Mouse (Mus musculus) stomach, embryonic 15.5 days (tissue): ENCODE measurements around the gene Mdga2. TPM values are rescaled to one million over a fixed set of nuclear protein-coding genes. Genes with fewer than 3 reads are reported as not detected.

Experiments used
- ATAC-seq: fragments of 200-750 bp; cut with Nextera tagmentation; 2 replicates; pipeline ENCODE4 v1.8.0; 2017; ENCODE audit warnings: low read depth, moderate number of reproducible peaks, moderate TSS enrichment; ENCODE audit not compliant: insufficient read depth, low FRiP score
- H3K27ac ChIP-seq: fragments of 300-500 bp; sonication (generic); 2 replicates; pipeline ENCODE4 v1.5.1; 2015; ENCODE audit warnings: mild to moderate bottlenecking, inconsistent platforms
- H3K27me3 ChIP-seq: fragments of 300-500 bp; sonication (generic); replicated peaks from 2 replicates; pipeline ENCODE4 v1.6.1; 2015; ENCODE audit warnings: inconsistent platforms
- H3K36me3 ChIP-seq: fragments of 300-500 bp; sonication (generic); 2 replicates; pipeline ENCODE4 v1.6.1; 2015; ENCODE audit warnings: inconsistent platforms
- H3K4me1 ChIP-seq: fragments of 300-500 bp; sonication (generic); 2 replicates; pipeline ENCODE4 v1.6.1; 2015; ENCODE audit warnings: inconsistent platforms
- H3K4me2 ChIP-seq: fragments of 300-500 bp; sonication (generic); 2 replicates; pipeline ENCODE4 v1.6.1; 2015; ENCODE audit warnings: mild to moderate bottlenecking, inconsistent platforms
- H3K4me3 ChIP-seq: fragments of 300-500 bp; sonication (generic); replicated peaks from 2 replicates; pipeline ENCODE4 v1.5.1; 2015; ENCODE audit warnings: inconsistent platforms
- H3K9ac ChIP-seq: fragments of 300-500 bp; sonication (generic); 2 replicates; pipeline ENCODE4 v1.6.1; 2015; ENCODE audit warnings: inconsistent platforms
- H3K9me3 ChIP-seq: fragments of 300-500 bp; sonication (generic); 2 replicates; pipeline ENCODE4 v1.6.1; 2016; ENCODE audit warnings: inconsistent platforms
- WGBS: fragments of 180-500 bp; shearing (Covaris S2); methylation state at CpG from one replicate; pipeline ENCODE4 v1.1.7; 2015; 5-methylcytosine and 5-hydroxymethylcytosine counted together
- polyA plus RNA-seq: library from polyadenylated mRNA; unstranded; fragments of >200 nt; fragmentation: Nextera tagmentation; extraction: Ambion mirVana; gene quantifications from 2 replicates; pipeline ENCODE4 v1.2.1, GENCODE M21; 2015

Gene Mdga2
- polyA plus RNA-seq, 1 experiment from 2014 or later = 1.2 TPM

- no peak overlapping the region for H3K4me2 ChIP-seq
- H3K9me3 ChIP-seq = no peaks in the 10 kb centered on the region
- H3K36me3 ChIP-seq = no peaks in the 10 kb centered on the region
- no peaks in the 10 kb centered on the region for H3K4me1 ChIP-seq
- no peak for ATAC-seq
- H3K27ac ChIP-seq = no peak overlapping the region
- H3K4me3 ChIP-seq = no peak overlapping the region
- no peaks in the 10 kb centered on the region for H3K27me3 ChIP-seq
- WGBS = 75% methylated on average over 3 of the region's 3 CpGs
- no peak overlapping the region for H3K9ac ChIP-seq
Observed at GRCm38 (mm10) chr12:66866199-66866598, 356.1 kb downstream of the Mdga2 start.

DNA sequence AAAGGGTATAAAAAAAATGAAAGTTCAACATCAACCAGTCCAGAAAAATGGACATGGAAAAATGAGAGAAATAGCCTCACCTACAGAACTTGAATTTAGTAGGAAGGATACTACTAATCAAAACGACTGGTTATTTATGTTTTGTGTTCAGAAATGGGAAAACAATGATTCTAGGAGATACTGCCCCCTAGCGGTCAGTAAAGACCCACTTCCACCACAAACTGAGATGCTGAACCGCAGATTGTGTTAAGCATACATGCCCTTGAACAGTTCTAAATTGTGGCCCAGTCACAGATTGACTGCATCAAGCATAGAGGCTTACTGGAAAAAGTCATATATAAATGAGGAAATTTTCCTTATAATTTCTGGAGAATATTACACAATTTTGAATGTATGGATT, 369.2 kb downstream of the Mdga2 start:
- Histone ChIP-seq H3K36me3 (no peaks in the 10 kb centered on the region), H3K4me3 (no peak overlapping the region), H3K9me3 (no peaks in the 10 kb centered on the region), H3K4me1 (no peaks in the 10 kb centered on the region), H3K9ac (no peak overlapping the region), H3K27me3 (no peaks in the 10 kb centered on the region), H3K4me2 (no peak overlapping the region), H3K27ac (no peak overlapping the region)
- 24% methylated on average over 3 of the region's 3 CpGs for WGBS
- ATAC-seq = no peak

DNA sequence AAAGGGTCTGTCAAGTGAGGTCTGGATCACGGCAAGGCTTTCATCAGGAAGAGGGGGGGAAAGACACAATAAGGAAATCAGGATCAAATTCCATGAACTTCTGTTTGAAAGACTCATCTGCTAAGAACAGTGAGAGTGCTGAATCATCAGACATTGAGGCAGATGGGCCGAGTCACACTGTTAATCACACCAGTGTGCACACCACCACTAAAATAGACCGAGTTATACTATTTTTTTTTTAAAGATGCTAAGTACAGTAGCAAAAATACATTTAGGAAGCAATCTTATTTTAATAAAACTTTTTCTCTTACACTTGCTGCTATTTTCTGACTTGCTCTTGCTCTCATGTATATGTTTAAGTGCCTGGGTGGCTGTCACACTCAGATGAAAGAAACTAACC, 382.0 kb downstream of the Mdga2 start:
- Histone ChIP-seq H3K9ac (no peak overlapping the region), H3K27me3 (no peaks in the 10 kb centered on the region), H3K36me3 (no peaks in the 10 kb centered on the region), H3K27ac (no peak overlapping the region), H3K4me1 (no peaks in the 10 kb centered on the region), H3K4me2 (no peak overlapping the region), H3K9me3 (no peaks in the 10 kb centered on the region), H3K4me3 (no peak overlapping the region)
- WGBS = 39% methylated on average over 3 of the region's 3 CpGs
- ATAC-seq = no peak

DNA sequence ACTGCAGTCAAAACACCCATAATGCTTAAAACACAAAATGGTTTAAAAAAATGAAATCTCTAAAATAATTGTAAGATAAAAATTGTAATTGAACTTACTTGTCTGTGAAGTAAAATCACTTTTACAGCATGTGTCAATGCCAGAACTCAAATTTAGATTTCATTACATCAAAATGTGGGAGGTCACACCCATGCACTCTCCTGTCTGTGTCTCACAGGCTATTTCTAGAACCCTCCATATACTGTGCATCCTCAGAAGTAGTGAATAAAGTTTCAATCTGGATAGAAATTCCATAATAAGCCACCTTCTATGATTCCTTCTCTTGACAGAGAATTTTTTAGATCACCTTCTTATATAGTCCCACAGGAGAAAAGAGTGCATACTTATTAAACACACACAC, 466.7 kb downstream of the Mdga2 start:
- no peak for ATAC-seq
- Histone ChIP-seq H3K36me3 (no peaks in the 10 kb centered on the region), H3K27ac (no peak overlapping the region), H3K4me2 (no peak overlapping the region), H3K27me3 (no peaks in the 10 kb centered on the region), H3K9ac (no peak overlapping the region), H3K9me3 (no peaks in the 10 kb centered on the region), H3K4me1 (no peaks in the 10 kb centered on the region), H3K4me3 (no peak overlapping the region)

DNA sequence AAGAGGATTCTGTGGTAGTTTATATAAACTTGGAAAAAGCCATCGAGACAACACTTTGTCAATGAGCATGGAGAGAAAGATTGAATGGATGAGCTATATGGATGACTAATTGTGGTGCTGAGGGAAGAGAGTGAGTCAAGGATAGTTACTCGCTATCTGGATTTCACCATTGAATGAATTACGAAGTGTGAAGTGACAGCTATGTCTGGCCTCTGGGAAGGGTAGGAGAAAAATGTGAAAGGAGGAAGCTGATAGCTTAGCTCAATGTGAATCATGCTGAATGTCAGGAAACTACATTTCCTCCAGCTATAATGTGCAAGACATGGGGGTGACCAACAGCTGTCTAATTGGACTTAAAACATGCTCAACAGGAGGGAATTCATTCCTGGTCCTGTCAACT, 487.8 kb downstream of the Mdga2 start:
- H3K36me3 ChIP-seq = no peaks in the 10 kb centered on the region
- H3K27ac ChIP-seq = no peak overlapping the region
- no peaks in the 10 kb centered on the region for H3K4me1 ChIP-seq
- no peak overlapping the region for H3K4me3 ChIP-seq
- 50% methylated on average over 3 of the region's 3 CpGs for WGBS
- no peaks in the 10 kb centered on the region for H3K27me3 ChIP-seq
- H3K9me3 ChIP-seq = no peaks in the 10 kb centered on the region
- no peak overlapping the region for H3K4me2 ChIP-seq
- no peak for ATAC-seq
- no peak overlapping the region for H3K9ac ChIP-seq

GRCm38 (mm10) chr12:66724474-66724873, 497.9 kb downstream of the Mdga2 start:
- H3K27me3 ChIP-seq = no peaks in the 10 kb centered on the region
- 73% methylated on average over 2 of the region's 2 CpGs for WGBS
- no peaks in the 10 kb centered on the region for H3K36me3 ChIP-seq
- H3K4me2 ChIP-seq = no peak overlapping the region
- H3K4me1 ChIP-seq = no peaks in the 10 kb centered on the region
- ATAC-seq = no peak
- H3K9me3 ChIP-seq = no peaks in the 10 kb centered on the region
- no peak overlapping the region for H3K4me3 ChIP-seq
- no peak overlapping the region for H3K27ac ChIP-seq
- H3K9ac ChIP-seq = no peak overlapping the region

GRCm38 (mm10) chr12:66708334-66708733, 514.0 kb downstream of the Mdga2 start:
- Histone ChIP-seq H3K27ac (no peak overlapping the region), H3K9me3 (no peaks in the 10 kb centered on the region), H3K4me1 (no peaks in the 10 kb centered on the region), H3K4me3 (no peak overlapping the region), H3K36me3 (no peaks in the 10 kb centered on the region), H3K27me3 (no peaks in the 10 kb centered on the region), H3K4me2 (no peak overlapping the region), H3K9ac (no peak overlapping the region)
- 79% methylated on average over 10 of the region's 10 CpGs for WGBS
- ATAC-seq = no peak

DNA sequence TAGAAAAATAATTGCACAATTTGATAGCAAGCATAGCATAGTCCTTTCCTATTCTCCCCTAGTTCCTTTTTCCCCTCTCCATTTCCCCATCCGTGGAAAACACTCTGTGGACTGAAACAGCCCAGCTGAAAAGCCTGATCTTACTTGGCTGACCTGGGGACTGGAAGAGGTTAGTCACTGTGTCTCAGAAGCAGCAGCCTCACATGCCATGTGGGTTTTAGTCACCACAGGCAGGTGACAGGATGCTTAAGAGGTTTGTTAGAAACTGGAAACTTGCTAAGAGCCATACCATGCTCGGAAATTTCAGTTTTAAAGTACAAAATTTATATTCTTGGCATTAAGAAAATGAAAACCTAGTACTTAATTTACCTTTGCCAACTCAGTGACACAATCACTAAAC, 514.9 kb downstream of the Mdga2 start:
- no peaks in the 10 kb centered on the region for H3K36me3 ChIP-seq
- H3K27ac ChIP-seq = no peak overlapping the region
- 29% methylated on average over 2 of the region's 2 CpGs for WGBS
- ATAC-seq = no peak
- H3K4me2 ChIP-seq = no peak overlapping the region
- H3K9ac ChIP-seq = no peak overlapping the region
- H3K4me1 ChIP-seq = no peaks in the 10 kb centered on the region
- no peaks in the 10 kb centered on the region for H3K27me3 ChIP-seq
- no peak overlapping the region for H3K4me3 ChIP-seq
- H3K9me3 ChIP-seq = no peaks in the 10 kb centered on the region

DNA sequence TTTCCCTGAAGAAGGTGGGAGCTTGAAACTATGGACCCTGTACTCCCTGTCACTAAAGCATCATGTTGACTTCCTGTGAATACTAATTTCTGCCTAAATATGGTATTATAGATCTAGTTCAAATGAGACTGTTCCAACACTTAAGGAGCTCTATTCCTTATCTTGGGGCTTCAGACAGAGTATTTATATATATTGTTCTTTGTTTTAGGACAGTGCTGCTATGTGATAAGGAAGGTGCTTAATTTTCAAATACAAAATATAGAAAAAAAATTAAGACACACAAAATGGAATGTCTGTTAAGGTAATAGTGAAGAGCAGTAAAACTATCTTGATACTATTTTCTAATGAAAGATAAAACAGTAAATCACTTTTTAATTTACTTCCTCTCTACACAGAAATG, 517.3 kb downstream of the Mdga2 start:
- no peaks in the 10 kb centered on the region for H3K9me3 ChIP-seq
- H3K36me3 ChIP-seq = no peaks in the 10 kb centered on the region
- no peak overlapping the region for H3K27ac ChIP-seq
- no peak for ATAC-seq
- H3K27me3 ChIP-seq = no peaks in the 10 kb centered on the region
- no peak overlapping the region for H3K9ac ChIP-seq
- no peak overlapping the region for H3K4me3 ChIP-seq
- no peaks in the 10 kb centered on the region for H3K4me1 ChIP-seq
- H3K4me2 ChIP-seq = no peak overlapping the region

GRCm38 (mm10) chr12:66702781-66703180, 519.6 kb downstream of the Mdga2 start:
- H3K4me3 ChIP-seq = no peak overlapping the region
- no peak overlapping the region for H3K9ac ChIP-seq
- no peak for ATAC-seq
- no peaks in the 10 kb centered on the region for H3K36me3 ChIP-seq
- 87% methylated on average over 3 of the region's 3 CpGs for WGBS
- H3K27ac ChIP-seq = no peak overlapping the region
- no peaks in the 10 kb centered on the region for H3K9me3 ChIP-seq
- H3K4me2 ChIP-seq = no peak overlapping the region
- no peaks in the 10 kb centered on the region for H3K4me1 ChIP-seq
- H3K27me3 ChIP-seq = no peaks in the 10 kb centered on the region

- Histone ChIP-seq H3K27me3 (no peaks in the 10 kb centered on the region), H3K9me3 (no peaks in the 10 kb centered on the region), H3K36me3 (no peaks in the 10 kb centered on the region), H3K9ac (no peak overlapping the region), H3K4me1 (no peaks in the 10 kb centered on the region), H3K4me2 (no peak overlapping the region), H3K4me3 (no peak overlapping the region), H3K27ac (no peak overlapping the region)
- 73% methylated on average over 3 of the region's 3 CpGs for WGBS
- no peak for ATAC-seq
Observed at GRCm38 (mm10) chr12:66679558-66679957, 542.8 kb downstream of the Mdga2 start.

- 74% methylated on average over 12 of the region's 12 CpGs for WGBS
- H3K4me3 ChIP-seq = no peak overlapping the region
- H3K4me1 ChIP-seq = no peaks in the 10 kb centered on the region
- H3K9ac ChIP-seq = no peak overlapping the region
- no peaks in the 10 kb centered on the region for H3K9me3 ChIP-seq
- no peak overlapping the region for H3K4me2 ChIP-seq
- H3K36me3 ChIP-seq = no peaks in the 10 kb centered on the region
- ATAC-seq = no peak
- no peaks in the 10 kb centered on the region for H3K27me3 ChIP-seq
- no peak overlapping the region for H3K27ac ChIP-seq
Observed at GRCm38 (mm10) chr12:66648605-66649552, 573.5 kb downstream of the Mdga2 start.

- Histone ChIP-seq H3K27ac (no peak overlapping the region), H3K9ac (no peak overlapping the region), H3K4me1 (no peaks in the 10 kb centered on the region), H3K4me3 (no peak overlapping the region), H3K9me3 (no peaks in the 10 kb centered on the region), H3K36me3 (no peaks in the 10 kb centered on the region), H3K27me3 (no peaks in the 10 kb centered on the region), H3K4me2 (no peak overlapping the region)
- no peak for ATAC-seq
- 51% methylated on average over 1 of the region's 1 CpGs for WGBS
Observed at GRCm38 (mm10) chr12:66640408-66640807, 581.9 kb downstream of the Mdga2 start.
